Mouse (Mus musculus) retina, postnatal 7 days (tissue): ENCODE results near the gene Rnf26.

Source experiments
- DNase-seq: peaks from one replicate; pipeline ENCODE4 v3.0.0-alpha.2; 2012; ENCODE audit warnings: low read depth, low spot score

Gene Rnf26

GRCm38 (mm10) chr9:44088877-44089608 is 24.3 kb downstream of the Rnf26 start:
- no peak for DNase-seq

- DNase-seq, result no peak
These were observed 25.4 kb downstream of the Rnf26 start for GRCm38 (mm10) chr9:44087761-44088455.

- DNase-seq, result no peak
These were observed 26.4 kb downstream of the Rnf26 start for GRCm38 (mm10) chr9:44086960-44087359.

GRCm38 (mm10) chr9:44085741-44086665 is 27.3 kb downstream of the Rnf26 start:
- no peak for DNase-seq

GRCm38 (mm10) chr9:44085276-44085675 is 28.0 kb downstream of the Rnf26 start:
- no peak for DNase-seq

GRCm38 (mm10) chr9:44084659-44085229 is 28.6 kb downstream of the Rnf26 start:
- DNase-seq, result peak; percentile 72

GRCm38 (mm10) chr9:44084236-44084635 is 29.1 kb downstream of the Rnf26 start:
- DNase-seq, result no peak

- DNase-seq, result no peak
These were observed 29.8 kb downstream of the Rnf26 start for GRCm38 (mm10) chr9:44083392-44084121.

- no peak for DNase-seq
These were observed 31.1 kb downstream of the Rnf26 start for GRCm38 (mm10) chr9:44082266-44082665.

GRCm38 (mm10) chr9:44081581-44081980 is 31.7 kb downstream of the Rnf26 start:
- DNase-seq, result no peak

GRCm38 (mm10) chr9:44080953-44081352 is 32.4 kb downstream of the Rnf26 start:
- DNase-seq, result no peak

GRCm38 (mm10) chr9:44079997-44080780 is 33.1 kb downstream of the Rnf26 start:
- no peak for DNase-seq

- peak; percentile 89 for DNase-seq
These were observed 34.2 kb downstream of the Rnf26 start for GRCm38 (mm10) chr9:44078955-44079756.

- DNase-seq, result no peak
These were observed 35.0 kb downstream of the Rnf26 start for GRCm38 (mm10) chr9:44078136-44078797.

- DNase-seq, result no peak
These were observed 35.9 kb downstream of the Rnf26 start for GRCm38 (mm10) chr9:44077266-44077910.

- peak; percentile 86 for DNase-seq
These were observed 36.6 kb downstream of the Rnf26 start for GRCm38 (mm10) chr9:44076764-44077120.

GRCm38 (mm10) chr9:44075996-44076763 is 37.1 kb downstream of the Rnf26 start:
- no peak for DNase-seq
